ENCODE assay signal across 26 mouse cellular contexts in genomic region chr14:119125840-119126239, GRCm38 (mm10). TPM values are rescaled to one million over a fixed set of nuclear protein-coding genes. Genes with fewer than 3 reads are reported as not detected.
A peak's percentile ranks its signal among the peaks of the same experiment; 100 is the strongest.
DNase-seq lines count a peak whose midpoint lies in the region; ATAC-seq lines count a peak whose summit lies in the region.
"Had no signal": no experiment of that assay in that cellular context is flagged by ENCODE, and none has a peak within 500 bp of the region (broad histone marks: within the 10 kb centered on the region; RNA-seq: fewer than 3 reads in every experiment).

No protein-coding gene starts in this region.

- no peak for ATAC-seq in limb, embryonic 11.5 days (ENCODE audit: insufficient number of reproducible peaks, low FRiP score, low TSS enrichment, low read depth)
- peak; percentile 41 for ATAC-seq in neural tube, embryonic 12.5 days (ENCODE audit: low FRiP score, low read depth)
- ATAC-seq: forebrain, embryonic 15.5 days; intestine, postnatal 0 days; liver, embryonic 12.5 days; liver, postnatal 0 days had no signal

- no peak overlapping the region for H3K27ac ChIP-seq in limb, embryonic 11.5 days (replicated peaks; ENCODE audit: low read depth, low read length)
- no peak overlapping the region for H3K27ac ChIP-seq in limb, embryonic 10.5 days
- H3K27ac ChIP-seq in neural tube, embryonic 12.5 days: no peak overlapping the region
- H3K27ac ChIP-seq: embryonic facial prominence, embryonic 13.5 days; forebrain, embryonic 10.5 days; forebrain, embryonic 15.5 days; left cerebral cortex, adult 2 months; liver, embryonic 12.5 days had no signal

- DNase-seq in limb, embryonic 11.5 days (ENCODE audit: low spot score): peak; percentile 14
- DNase-seq in limb, embryonic 10.5 days (ENCODE audit: low spot score): no peak
- no peak for DNase-seq in neural tube, embryonic 10.5 days (ENCODE audit: extremely low spot score, low spot score)
- DNase-seq in mesoderm, embryonic 11.5 days (ENCODE audit: low read depth, low spot score): peak; percentile 34
- DNase-seq in thymus, postnatal 10 days (ENCODE audit: low spot score in 2 of 2): no peak
- DNase-seq: adrenal gland, postnatal 25 days; B cell, adult 2 months; cerebellum, adult 2 months; cerebellum, postnatal 14 days; gastrocnemius, postnatal 25 days; heart, adult 11 months; heart, postnatal 36 days; kidney, adult 9 months; kidney, postnatal 14 days; liver, postnatal 0 days; lung, postnatal 36 days had no signal

- H3K4me1 ChIP-seq in limb, embryonic 11.5 days (ENCODE audit: control insufficient read depth, insufficient read depth, low read length): no peaks in the 10 kb centered on the region
- 0 out of 2 replicates have a peak, but pooled peaks cover 5% of the 10 kb centered on the region for H3K4me1 ChIP-seq in limb, embryonic 10.5 days
- H3K4me1 ChIP-seq in neural tube, embryonic 12.5 days: peaks cover 13% of the 10 kb centered on the region; the same call in 1 of the 2 replicates
- H3K4me1 ChIP-seq: forebrain, embryonic 15.5 days; liver, embryonic 12.5 days had no signal

- no peaks in the 10 kb centered on the region for H3K27me3 ChIP-seq in limb, embryonic 11.5 days (ENCODE audit: control insufficient read depth, insufficient read depth, low read length)
- peaks cover 4% of the 10 kb centered on the region; the same call in 1 of the 2 replicates for H3K27me3 ChIP-seq in limb, embryonic 10.5 days (ENCODE audit: low read depth, poor library complexity, severe bottlenecking)
- 0 out of 2 replicates have a peak, but pooled peaks cover 8% of the 10 kb centered on the region for H3K27me3 ChIP-seq in neural tube, embryonic 12.5 days (replicated peaks)
- H3K27me3 ChIP-seq: forebrain, embryonic 15.5 days; liver, embryonic 12.5 days had no signal

- H3K9ac ChIP-seq in limb, embryonic 11.5 days (ENCODE audit: low read length): no peak overlapping the region
- H3K9ac ChIP-seq in neural tube, embryonic 12.5 days: no peak overlapping the region
- H3K9ac ChIP-seq: embryonic facial prominence, embryonic 13.5 days; forebrain, embryonic 15.5 days; liver, embryonic 12.5 days; liver, postnatal 0 days had no signal

- no peak overlapping the region for H3K4me3 ChIP-seq in limb, embryonic 11.5 days (ENCODE audit: low read depth, low read length)
- no peak overlapping the region for H3K4me3 ChIP-seq in limb, embryonic 10.5 days
- no peak overlapping the region for H3K4me3 ChIP-seq in neural tube, embryonic 12.5 days
- H3K4me3 ChIP-seq: embryonic facial prominence, embryonic 13.5 days; forebrain, embryonic 10.5 days; forebrain, embryonic 15.5 days; left cerebral cortex, adult 2 months; liver, embryonic 12.5 days had no signal

- WGBS in limb, embryonic 11.5 days: 42% methylated on average over 4 of the region's 4 CpGs
- WGBS in limb, embryonic 10.5 days: 46% methylated on average over 4 of the region's 4 CpGs
- WGBS in neural tube, embryonic 12.5 days: 12% methylated on average over 4 of the region's 4 CpGs

- H3K36me3 ChIP-seq in limb, embryonic 11.5 days (ENCODE audit: control insufficient read depth, insufficient read depth, low read length): no peaks in the 10 kb centered on the region
- H3K36me3 ChIP-seq in limb, embryonic 10.5 days: no peaks in the 10 kb centered on the region
- no peaks in the 10 kb centered on the region for H3K36me3 ChIP-seq in neural tube, embryonic 12.5 days
- H3K36me3 ChIP-seq: embryonic facial prominence, embryonic 13.5 days; forebrain, embryonic 10.5 days; forebrain, embryonic 15.5 days; liver, embryonic 12.5 days had no signal

- H3K4me2 ChIP-seq in limb, embryonic 11.5 days (ENCODE audit: low read depth, severe bottlenecking): no peak overlapping the region
- H3K4me2 ChIP-seq in neural tube, embryonic 12.5 days (replicated peaks): no peak overlapping the region
- H3K4me2 ChIP-seq: embryonic facial prominence, embryonic 13.5 days; forebrain, embryonic 15.5 days; heart, embryonic 11.5 days; liver, embryonic 12.5 days had no signal

- no peaks in the 10 kb centered on the region for H3K9me3 ChIP-seq in limb, embryonic 11.5 days (ENCODE audit: control insufficient read depth, low read length)
- H3K9me3 ChIP-seq in limb, embryonic 10.5 days (replicated peaks): no peaks in the 10 kb centered on the region
- no peaks in the 10 kb centered on the region for H3K9me3 ChIP-seq in neural tube, embryonic 12.5 days
- H3K9me3 ChIP-seq: embryonic facial prominence, embryonic 13.5 days; forebrain, embryonic 10.5 days; forebrain, embryonic 15.5 days; liver, embryonic 12.5 days had no signal

RNA-seq across cellular contexts. Expression of gene Hs6st3, which starts 12.3 kb away (rescaled TPM):
- 0.17 TPM in 1 of 2 replicates, not detected in the other for polyA plus RNA-seq in limb, embryonic 11.5 days (2014; fragmentation: Nextera tagmentation; extraction: Ambion mirVana)
- 0.16 TPM in 1 of 2 replicates, not detected in the other for polyA plus RNA-seq in limb, embryonic 10.5 days (2016; fragmentation: Nextera tagmentation; extraction: Ambion mirVana)
- polyA plus RNA-seq in neural tube, embryonic 12.5 days (2016; fragmentation: Nextera tagmentation; extraction: Ambion mirVana): 0.72 and 0.83 TPM in 2 replicates
- polyA plus RNA-seq: forebrain, embryonic 10.5 days; heart, embryonic 16.5 days; intestine, postnatal 0 days; liver, embryonic 12.5 days; liver, postnatal 0 days; thymus, postnatal 0 days had no signal

RNA-seq across cellular contexts. Expression of gene Uggt2, which starts 26.6 kb away (rescaled TPM):
- 18.2 and 20.9 TPM in 2 replicates for polyA plus RNA-seq in limb, embryonic 11.5 days (2014; fragmentation: Nextera tagmentation; extraction: Ambion mirVana)
- polyA plus RNA-seq in limb, embryonic 10.5 days (2016; fragmentation: Nextera tagmentation; extraction: Ambion mirVana): 11.8 and 18.6 TPM in 2 replicates
- polyA plus RNA-seq in neural tube, embryonic 12.5 days (2016; fragmentation: Nextera tagmentation; extraction: Ambion mirVana): 19.4 and 20.1 TPM in 2 replicates

Comparison
In these comparisons a context has a peak if more than half of its experiments do, and no peak if none do; other contexts are left out.
1. DNase-seq: peak in limb, embryonic 11.5 days (single experiment) and mesoderm, embryonic 11.5 days (single experiment); none in limb, embryonic 10.5 days (single experiment), neural tube, embryonic 10.5 days (single experiment) and thymus, postnatal 10 days (0 of 2).